ENCODE assay signal across 7 mouse cellular contexts in the genomic region with DNA sequence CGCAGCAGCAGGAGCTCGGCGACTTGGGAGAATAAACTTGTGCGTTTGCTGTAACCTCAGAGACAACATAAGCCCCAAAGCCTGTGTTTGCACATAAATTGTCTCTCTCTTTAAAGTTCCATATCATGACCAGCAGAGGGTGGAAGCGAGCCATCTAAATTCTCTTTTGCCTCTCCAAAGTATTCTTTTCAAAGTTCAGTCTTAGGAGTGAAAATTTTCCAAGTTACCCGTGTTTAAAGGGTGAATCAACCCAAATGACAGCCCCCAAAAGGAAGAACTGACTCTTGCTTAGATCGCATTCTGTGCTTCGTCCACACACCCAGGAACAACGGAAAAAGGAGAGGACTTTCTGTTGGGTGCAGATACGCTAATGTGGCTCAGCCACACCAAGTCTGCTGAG. TPM values are rescaled to one million over a fixed set of nuclear protein-coding genes. Genes with fewer than 3 reads are reported as not detected.
A peak's percentile ranks its signal among the peaks of the same experiment; 100 is the strongest.
DNase-seq lines count a peak whose midpoint lies in the region; ATAC-seq and TF ChIP-seq lines count a peak whose summit lies in the region.

No protein-coding gene starts in this region.

- peak; percentile 77 for TF ChIP-seq CTCF in forebrain, postnatal 0 days (IDR thresholded peaks at IDR 0.05; ENCODE audit: low read depth)
- peak; percentile 80 for TF ChIP-seq CTCF in intestine, postnatal 0 days (IDR thresholded peaks at IDR 0.05; ENCODE audit: low read depth)
- TF ChIP-seq CTCF in liver, postnatal 0 days (IDR thresholded peaks at IDR 0.05; ENCODE audit: low read depth), result peak; percentile 64

- no peaks in the 10 kb centered on the region for H3K9me3 ChIP-seq in midbrain, embryonic 11.5 days (ENCODE audit: control insufficient read depth, low read length)
- H3K9me3 ChIP-seq in midbrain, embryonic 16.5 days (replicated peaks; ENCODE audit: control insufficient read depth, low read length, poor library complexity, severe bottlenecking), result no peaks in the 10 kb centered on the region
- H3K9me3 ChIP-seq in forebrain, postnatal 0 days (ENCODE audit: low read length), result no peaks in the 10 kb centered on the region
- H3K9me3 ChIP-seq in intestine, postnatal 0 days (ENCODE audit: control insufficient read depth), result no peaks in the 10 kb centered on the region
- no peaks in the 10 kb centered on the region for H3K9me3 ChIP-seq in liver, postnatal 0 days (ENCODE audit: low read length)

- H3K4me2 ChIP-seq in midbrain, embryonic 11.5 days, result peak overlapping the region; percentile 38; the same call in 1 of the 2 replicates
- no peak overlapping the region for H3K4me2 ChIP-seq in midbrain, embryonic 16.5 days (ENCODE audit: low read length)
- no peak overlapping the region for H3K4me2 ChIP-seq in forebrain, postnatal 0 days (ENCODE audit: low read depth)
- H3K4me2 ChIP-seq in intestine, postnatal 0 days (replicated peaks; ENCODE audit: low read depth), result peak overlapping the region; percentile 57
- peak overlapping the region; percentile 30; the same call in 1 of the 2 replicates for H3K4me2 ChIP-seq in liver, postnatal 0 days (ENCODE audit: low read depth, low read length)

- H3K36me3 ChIP-seq in midbrain, embryonic 11.5 days (ENCODE audit: control insufficient read depth, insufficient read depth, low read length), result no peaks in the 10 kb centered on the region
- no peaks in the 10 kb centered on the region for H3K36me3 ChIP-seq in midbrain, embryonic 16.5 days (ENCODE audit: control insufficient read depth, insufficient read depth, low read length)
- no peaks in the 10 kb centered on the region for H3K36me3 ChIP-seq in forebrain, postnatal 0 days (ENCODE audit: insufficient read depth)
- no peaks in the 10 kb centered on the region for H3K36me3 ChIP-seq in intestine, postnatal 0 days (ENCODE audit: control insufficient read depth, insufficient read depth)
- no peaks in the 10 kb centered on the region for H3K36me3 ChIP-seq in liver, postnatal 0 days (replicated peaks; ENCODE audit: insufficient read depth, low read length)
- no peaks in the 10 kb centered on the region for H3K36me3 ChIP-seq in splenic B cell, adult 2 months (ENCODE audit: control insufficient read depth, insufficient read depth, low read length, poor library complexity, severe bottlenecking)

- TF ChIP-seq EP300 in liver, postnatal 0 days (IDR thresholded peaks at IDR 0.05; ENCODE audit: low read depth), result no peak

- peak; percentile 92 for DNase-seq in midbrain, embryonic 11.5 days (ENCODE audit: low spot score, missing footprints)
- DNase-seq in brain, adult 2 months (ENCODE audit: low read depth, low spot score), result peak; percentile 79
- peak; percentile 82 for DNase-seq in forebrain, postnatal 0 days
- DNase-seq in liver, postnatal 0 days, result peak; percentile 39
- DNase-seq in splenic B cell, adult 2 months (ENCODE audit: low read depth, low spot score), result peak; percentile 26

- H3K4me3 ChIP-seq in midbrain, embryonic 11.5 days (ENCODE audit: low read depth, low read length), result no peak overlapping the region
- no peak overlapping the region for H3K4me3 ChIP-seq in midbrain, embryonic 16.5 days (ENCODE audit: low read depth, low read length)
- H3K4me3 ChIP-seq in forebrain, postnatal 0 days (ENCODE audit: low read depth, low read length), result no peak overlapping the region
- peak overlapping the region; percentile 19 for H3K4me3 ChIP-seq in intestine, postnatal 0 days (ENCODE audit: low read depth, low read length)
- no peak overlapping the region for H3K4me3 ChIP-seq in liver, postnatal 0 days (ENCODE audit: low read depth, low read length)

- H3K9ac ChIP-seq in midbrain, embryonic 11.5 days (ENCODE audit: low read length), result no peak overlapping the region
- H3K9ac ChIP-seq in midbrain, embryonic 16.5 days (ENCODE audit: low read depth, low read length), result no peak overlapping the region
- no peak overlapping the region for H3K9ac ChIP-seq in forebrain, postnatal 0 days
- H3K9ac ChIP-seq in intestine, postnatal 0 days (ENCODE audit: low read depth, low read length), result no peak overlapping the region
- H3K9ac ChIP-seq in liver, postnatal 0 days (replicated peaks), result no peak overlapping the region

- H3K27ac ChIP-seq in midbrain, embryonic 11.5 days (ENCODE audit: low read depth, low read length), result no peak overlapping the region
- no peak overlapping the region for H3K27ac ChIP-seq in midbrain, embryonic 16.5 days (ENCODE audit: low read length)
- H3K27ac ChIP-seq in forebrain, postnatal 0 days (ENCODE audit: low read depth, low read length), result no peak overlapping the region
- H3K27ac ChIP-seq in intestine, postnatal 0 days (ENCODE audit: low read depth, low read length), result no peak overlapping the region
- H3K27ac ChIP-seq in liver, postnatal 0 days (ENCODE audit: low read depth), result no peak overlapping the region

- WGBS in midbrain, embryonic 11.5 days, result 6% methylated on average over 10 of the region's 10 CpGs
- 6% methylated on average over 10 of the region's 10 CpGs for WGBS in midbrain, embryonic 16.5 days
- 5% methylated on average over 10 of the region's 10 CpGs for WGBS in forebrain, postnatal 0 days
- WGBS in intestine, postnatal 0 days, result 5% methylated on average over 10 of the region's 10 CpGs
- 8% methylated on average over 10 of the region's 10 CpGs for WGBS in liver, postnatal 0 days (ENCODE audit: insufficient replicate concordance)

- H3K4me1 ChIP-seq in midbrain, embryonic 11.5 days (ENCODE audit: control insufficient read depth, insufficient read depth, low read length), result no peaks in the 10 kb centered on the region
- H3K4me1 ChIP-seq in midbrain, embryonic 16.5 days (ENCODE audit: control insufficient read depth, insufficient read depth, low read length), result no peaks in the 10 kb centered on the region
- no peaks in the 10 kb centered on the region for H3K4me1 ChIP-seq in forebrain, postnatal 0 days (ENCODE audit: insufficient read depth)
- no peaks in the 10 kb centered on the region for H3K4me1 ChIP-seq in intestine, postnatal 0 days (replicated peaks; ENCODE audit: control insufficient read depth, insufficient read depth, low read length)
- H3K4me1 ChIP-seq in liver, postnatal 0 days (ENCODE audit: insufficient read depth), result no peaks in the 10 kb centered on the region

- no peaks in the 10 kb centered on the region for H3K27me3 ChIP-seq in midbrain, embryonic 11.5 days (ENCODE audit: control insufficient read depth, insufficient read depth, low read length)
- no peaks in the 10 kb centered on the region for H3K27me3 ChIP-seq in midbrain, embryonic 16.5 days (ENCODE audit: control insufficient read depth, insufficient read depth, low read depth, low read length)
- H3K27me3 ChIP-seq in forebrain, postnatal 0 days (ENCODE audit: insufficient read depth, low read length), result no peaks in the 10 kb centered on the region
- H3K27me3 ChIP-seq in intestine, postnatal 0 days (replicated peaks; ENCODE audit: control insufficient read depth, insufficient read depth, low read length), result no peaks in the 10 kb centered on the region
- no peaks in the 10 kb centered on the region for H3K27me3 ChIP-seq in liver, postnatal 0 days (ENCODE audit: insufficient read depth, low read length)
- no peaks in the 10 kb centered on the region for H3K27me3 ChIP-seq in splenic B cell, adult 2 months (ENCODE audit: control insufficient read depth, insufficient read depth, low read length, poor library complexity, severe bottlenecking)

- ATAC-seq in midbrain, embryonic 11.5 days (ENCODE audit: low FRiP score), result no peak
- no peak for ATAC-seq in midbrain, embryonic 16.5 days
- ATAC-seq in forebrain, postnatal 0 days, result 0 out of 2 replicates have a peak, but pooled peaks have one; percentile 23
- no peak for ATAC-seq in intestine, postnatal 0 days
- no peak for ATAC-seq in liver, postnatal 0 days

RNA-seq across cellular contexts. Expression of gene Bhlha9, which starts 17.2 kb away (rescaled TPM):
- 0.14 TPM in 1 of 2 replicates, not detected in the other for polyA plus RNA-seq in midbrain, embryonic 11.5 days (2014; fragmentation: Nextera tagmentation; extraction: Ambion mirVana)
- 1.3 and 1.9 TPM in 2 replicates for polyA plus RNA-seq in midbrain, embryonic 16.5 days (2015; fragmentation: Nextera tagmentation; extraction: Ambion mirVana)
- total RNA-seq in forebrain, postnatal 0 days (2014; rRNA removed), result 0.62 and 0.92 TPM in 2 replicates
- polyA plus RNA-seq in forebrain, postnatal 0 days (2015; fragmentation: Nextera tagmentation; extraction: Ambion mirVana), result 0.97 and 1.8 TPM in 2 replicates
- polyA plus RNA-seq in intestine, postnatal 0 days (2015; fragmentation: Nextera tagmentation; extraction: Ambion mirVana), result not detected in 2 replicates
- 0.08 TPM in 1 of 2 replicates, not detected in the other for polyA plus RNA-seq in liver, postnatal 0 days (2015; fragmentation: Nextera tagmentation; extraction: Ambion mirVana)

RNA-seq across cellular contexts. Expression of gene Trarg1, which starts 24.5 kb away (rescaled TPM):
- 0.04 TPM in 1 of 2 replicates, not detected in the other for polyA plus RNA-seq in midbrain, embryonic 11.5 days (2014; fragmentation: Nextera tagmentation; extraction: Ambion mirVana)
- polyA plus RNA-seq in midbrain, embryonic 16.5 days (2015; fragmentation: Nextera tagmentation; extraction: Ambion mirVana), result 0.21 and 0.24 TPM in 2 replicates
- total RNA-seq in forebrain, postnatal 0 days (2014; rRNA removed), result 0.19 and 0.38 TPM in 2 replicates
- 0.28 and 0.40 TPM in 2 replicates for polyA plus RNA-seq in forebrain, postnatal 0 days (2015; fragmentation: Nextera tagmentation; extraction: Ambion mirVana)
- 0.85 and 0.96 TPM in 2 replicates for polyA plus RNA-seq in intestine, postnatal 0 days (2015; fragmentation: Nextera tagmentation; extraction: Ambion mirVana)
- 0.08 TPM in 2 replicates for polyA plus RNA-seq in liver, postnatal 0 days (2015; fragmentation: Nextera tagmentation; extraction: Ambion mirVana)

RNA-seq across cellular contexts. Expression of gene Abr, which starts 33.0 kb away (rescaled TPM):
- polyA plus RNA-seq in midbrain, embryonic 11.5 days (2014; fragmentation: Nextera tagmentation; extraction: Ambion mirVana), result 41.4 and 41.9 TPM in 2 replicates
- 110 and 116 TPM in 2 replicates for polyA plus RNA-seq in midbrain, embryonic 16.5 days (2015; fragmentation: Nextera tagmentation; extraction: Ambion mirVana)
- 241 and 262 TPM in 2 replicates for total RNA-seq in forebrain, postnatal 0 days (2014; rRNA removed)
- 99.1 and 110 TPM in 2 replicates for polyA plus RNA-seq in forebrain, postnatal 0 days (2015; fragmentation: Nextera tagmentation; extraction: Ambion mirVana)
- 32.3 and 35.0 TPM in 2 replicates for polyA plus RNA-seq in intestine, postnatal 0 days (2015; fragmentation: Nextera tagmentation; extraction: Ambion mirVana)
- 3.4 and 3.6 TPM in 2 replicates for polyA plus RNA-seq in liver, postnatal 0 days (2015; fragmentation: Nextera tagmentation; extraction: Ambion mirVana)

Comparison
In these comparisons a context has a peak if more than half of its experiments do, and no peak if none do; other contexts are left out.
1. H3K4me2 ChIP-seq: peak in midbrain, embryonic 11.5 days (single experiment), intestine, postnatal 0 days (single experiment) and liver, postnatal 0 days (single experiment); none in midbrain, embryonic 16.5 days (single experiment) and forebrain, postnatal 0 days (single experiment).
2. DNase-seq: peak in every context shown above with its lines; median percentile 92 in midbrain, embryonic 11.5 days; 82 in forebrain, postnatal 0 days; 79 in brain, adult 2 months; 39 in liver, postnatal 0 days; 26 in splenic B cell, adult 2 months.
3. Peak in every context shown above with its lines, with median percentiles within 50 percentile points of each other: CTCF ChIP-seq.